In the genomic region with DNA sequence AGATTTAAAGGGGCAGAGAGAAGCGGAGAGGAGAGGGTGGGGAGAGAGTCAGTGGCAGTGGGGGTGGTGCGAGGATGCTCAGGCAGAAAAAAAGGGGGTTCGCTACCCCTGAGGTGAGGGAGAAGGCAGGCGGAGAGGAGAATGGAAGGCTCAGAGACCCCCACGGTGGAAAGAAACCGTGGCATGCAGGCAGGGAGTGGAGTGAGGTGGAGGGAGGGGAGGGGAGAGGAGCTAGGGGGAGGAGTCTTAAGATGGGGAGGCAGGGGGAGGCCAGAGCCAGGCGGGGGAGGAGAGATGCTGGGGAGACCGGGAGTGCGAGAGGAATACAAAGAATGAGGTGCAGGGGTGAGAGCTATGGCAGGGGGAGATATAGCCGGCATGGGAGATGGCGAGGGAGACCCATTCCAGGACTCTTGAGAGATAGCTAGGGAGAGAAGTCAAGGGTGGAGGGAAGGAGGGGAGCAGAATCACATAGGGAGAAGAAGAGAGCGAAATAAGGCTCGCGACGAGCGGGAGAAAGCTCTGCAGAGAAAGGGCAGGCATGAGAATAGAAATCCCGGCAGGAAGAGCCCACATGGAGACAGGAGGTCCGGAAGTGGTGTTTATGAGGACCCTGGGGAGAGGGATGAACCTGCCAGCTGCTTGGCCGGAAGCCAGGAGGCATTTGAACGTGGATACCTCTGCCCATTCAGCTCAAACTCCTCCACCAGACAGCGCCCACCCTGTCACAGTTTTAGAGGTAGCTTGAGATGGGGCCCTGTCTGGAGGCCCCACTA, we compare ENCODE assay signal across 9 mouse cellular contexts. TPM values are rescaled to one million over a fixed set of nuclear protein-coding genes. Genes with fewer than 3 reads are reported as not detected.
DNase-seq lines count a peak whose midpoint lies in the region; ATAC-seq lines count a peak whose summit lies in the region.
"Had no signal": no experiment of that assay in that cellular context is flagged by ENCODE, and none has a peak within 500 bp of the region (broad histone marks: within the 10 kb centered on the region; RNA-seq: fewer than 3 reads in every experiment).

A gene (minus strand): TSS at position 511 of the 776 bp plus-strand sequence.

- H3K4me1 ChIP-seq in heart, embryonic 14.5 days (ENCODE audit: control insufficient read depth in 2 of 2, insufficient read depth in 2 of 2, low read length in 2 of 2): peaks cover 2 to 20% of the 10 kb centered on the region in 2 experiments; a peak in 3 of 4 replicates

- no peak within 1 kb of the TSS for H3K27ac ChIP-seq in heart, embryonic 14.5 days (replicated peaks in 1 of 2; ENCODE audit: control insufficient read depth in 1 of 2, insufficient read depth in 1 of 2, low read depth in 2 of 2, low read length in 2 of 2)

- intact Hi-C loops in left cerebral cortex, postnatal 25 days (cut with DNase I): loop anchor here (5.0 kb wide), 1 partner anchor 401 kb away; no protein-coding TSS in a partner anchor

- H3K4me3 ChIP-seq in heart, embryonic 14.5 days (ENCODE audit: control insufficient read depth in 1 of 2, insufficient read depth in 1 of 2, low read depth in 1 of 2, low read length in 2 of 2): peak within 1 kb of the TSS in 1 of 2 experiments; percentile 55; a peak in 1 of 4 replicates

- H3K36me3 ChIP-seq in heart, embryonic 14.5 days (ENCODE audit: control insufficient read depth, insufficient read depth, low read length): no peaks in the 10 kb centered on the region

- WGBS in heart, embryonic 14.5 days: 7% methylated on average over 21 of the region's 21 CpGs

- peaks cover 62% of the 10 kb centered on the region for H3K27me3 ChIP-seq in heart, embryonic 14.5 days (ENCODE audit: control insufficient read depth, insufficient read depth, low read length)

- no peak for DNase-seq in heart, adult 8-10 months (ENCODE audit: low spot score)
- DNase-seq in cerebellum, adult 11 months: peak; percentile 80
- peak in 1 of 2 experiments; percentile 79 for DNase-seq in frontal cortex, adult 2 months (ENCODE audit: extremely low spot score in 1 of 2, low spot score in 1 of 2)
- peak; percentile 69 to 85 for DNase-seq in left cerebral cortex, postnatal 25 days (ENCODE audit: low spot score in 2 of 2)
- peak; percentile 71 for DNase-seq in right cerebral cortex, postnatal 4 days
- no peak for DNase-seq in thymus, postnatal 14 days
- no peak for DNase-seq in gastrocnemius, adult 18-20 months (ENCODE audit: low spot score)

- H3K4me2 ChIP-seq in heart, embryonic 14.5 days (ENCODE audit: low read length): peak within 1 kb of the TSS; percentile 92

- H3K9me3 ChIP-seq in heart, embryonic 14.5 days (ENCODE audit: control insufficient read depth, low read length): no peaks in the 10 kb centered on the region

- H3K9ac ChIP-seq in heart, embryonic 14.5 days (ENCODE audit: low read length): no peak within 1 kb of the TSS

- no peak for ATAC-seq in heart, embryonic 14.5 days (ENCODE audit: insufficient number of reproducible peaks, insufficient read depth, low FRiP score, low read depth)

RNA-seq across cellular contexts. Expression of the gene that starts here (rescaled TPM):
- 0.05 and 0.18 TPM in 2 replicates for polyA plus RNA-seq in heart, embryonic 14.5 days (2014; fragmentation: Nextera tagmentation; extraction: Ambion mirVana)
- total RNA-seq in heart, adult 8-10 months (2022): under 1 TPM in 3 of 4 experiments, not detected in 1; 0.09 to 0.17 (median 0.09) TPM
- 228 and 231 TPM in 2 replicates for polyA plus RNA-seq in frontal cortex, adult 2 months (2012; rRNA removed)
- 100 to 1,000 TPM; 317 to 338 TPM for total RNA-seq in left cerebral cortex, postnatal 25 days (2021)
- total RNA-seq in gastrocnemius, adult 18-20 months (2021): under 1 TPM; 0.07 to 0.11 TPM
- total RNA-seq: MEL had no signal

Comparison
In these comparisons a context has a peak if more than half of its experiments do, and no peak if none do; other contexts are left out.
1. RNA of the gene that starts here (total RNA-seq): 317 to 338 TPM in left cerebral cortex, postnatal 25 days; 0.07 to 0.11 TPM in gastrocnemius, adult 18-20 months and 0.09 to 0.17 TPM in heart, adult 8-10 months; every median in the first group is over 100 times any median in the second.
2. RNA of the gene that starts here (polyA plus RNA-seq): 228 to 231 TPM in frontal cortex, adult 2 months; 0.05 to 0.18 TPM in heart, embryonic 14.5 days; every median in the first group is over 100 times any median in the second.
3. DNase-seq: peak in cerebellum, adult 11 months (single experiment), left cerebral cortex, postnatal 25 days (2 of 2) and right cerebral cortex, postnatal 4 days (single experiment); none in heart, adult 8-10 months (single experiment), thymus, postnatal 14 days (single experiment) and gastrocnemius, adult 18-20 months (single experiment).